Mouse (Mus musculus) heart, embryonic 13.5 days (tissue): ENCODE results near the gene Fignl1. TPM values are rescaled to one million over a fixed set of nuclear protein-coding genes. Genes with fewer than 3 reads are reported as not detected.

Source experiments
- ATAC-seq: fragments of 200-750 bp; cut with Nextera tagmentation; 2 replicates; pipeline ENCODE4 v1.8.0; 2017; ENCODE audit warnings: moderate TSS enrichment; ENCODE audit not compliant: insufficient number of reproducible peaks, low FRiP score, low TSS enrichment; ENCODE audit errors: extremely low read depth
- H3K27ac ChIP-seq: fragments of 300-500 bp; sonication (generic); replicated peaks from 2 replicates; pipeline ENCODE4 v1.5.1; 2015; ENCODE audit warnings: moderate library complexity, mild to moderate bottlenecking, inconsistent platforms
- H3K27me3 ChIP-seq: fragments of 300-500 bp; sonication (generic); replicated peaks from 2 replicates; pipeline ENCODE4 v1.6.1; 2015; ENCODE audit warnings: mild to moderate bottlenecking, inconsistent platforms
- H3K36me3 ChIP-seq: fragments of 300-500 bp; sonication (generic); 2 replicates; pipeline ENCODE4 v1.6.1; 2015; ENCODE audit warnings: mild to moderate bottlenecking, inconsistent platforms
- H3K4me1 ChIP-seq: fragments of 300-500 bp; sonication (generic); 2 replicates; pipeline ENCODE4 v1.6.1; 2015; ENCODE audit warnings: inconsistent platforms
- H3K4me2 ChIP-seq: fragments of 300-500 bp; sonication (generic); 2 replicates; pipeline ENCODE4 v1.6.1; 2015; ENCODE audit warnings: inconsistent platforms, mild to moderate bottlenecking, moderate library complexity
- H3K4me3 ChIP-seq: fragments of 300-500 bp; sonication (generic); 2 replicates; pipeline ENCODE4 v1.5.1; 2015; ENCODE audit warnings: moderate library complexity, mild to moderate bottlenecking, inconsistent platforms
- H3K9ac ChIP-seq: fragments of 300-500 bp; sonication (generic); 2 replicates; pipeline ENCODE4 v1.6.1; 2015; ENCODE audit warnings: inconsistent platforms, mild to moderate bottlenecking, moderate library complexity
- H3K9me3 ChIP-seq: fragments of 300-500 bp; sonication (generic); 2 replicates; pipeline ENCODE4 v1.6.1; 2016; ENCODE audit warnings: inconsistent platforms
- WGBS: fragments of 180-500 bp; shearing (Covaris S2); methylation state at CpG from one replicate; pipeline ENCODE4 v1.1.7; 2015; ENCODE audit warnings: mixed read lengths; 5-methylcytosine and 5-hydroxymethylcytosine counted together
- polyA plus RNA-seq: library from polyadenylated mRNA; unstranded; fragments of >200 nt; fragmentation: Nextera tagmentation; extraction: Ambion mirVana; gene quantifications from 2 replicates; pipeline ENCODE4 v1.2.1, GENCODE M21; 2015

Fignl1 gene
- polyA plus RNA-seq, 1 experiment from 2014 or later = 52.9 TPM

GRCm38 (mm10) chr11:11831940-11832754 lies 23.4 kb upstream of the Fignl1 start:
- Histone ChIP-seq H3K36me3 (no peaks in the 10 kb centered on the region), H3K27ac (peak overlapping the region; percentile 97), H3K4me3 (no peak overlapping the region), H3K4me2 (peak overlapping the region; percentile 26; the same call in 1 of the 2 replicates), H3K27me3 (no peaks in the 10 kb centered on the region), H3K4me1 (peaks cover 91% of the 10 kb centered on the region), H3K9ac (peak overlapping the region; percentile 62), H3K9me3 (no peaks in the 10 kb centered on the region)
- no peak for ATAC-seq
- 3% methylated on average over 6 of the region's 6 CpGs for WGBS

- H3K4me3 ChIP-seq = no peak overlapping the region
- H3K9ac ChIP-seq = peak overlapping the region; percentile 62
- WGBS = 22% methylated on average over 6 of the region's 6 CpGs
- no peak for ATAC-seq
- no peaks in the 10 kb centered on the region for H3K9me3 ChIP-seq
- H3K27me3 ChIP-seq = no peaks in the 10 kb centered on the region
- H3K27ac ChIP-seq = peak overlapping the region; percentile 97
- no peaks in the 10 kb centered on the region for H3K36me3 ChIP-seq
- H3K4me2 ChIP-seq = peak overlapping the region; percentile 26; the same call in 1 of the 2 replicates
- peaks cover 89% of the 10 kb centered on the region for H3K4me1 ChIP-seq
Observed at GRCm38 (mm10) chr11:11831526-11831925, 22.8 kb upstream of the Fignl1 start.

- peak overlapping the region; percentile 18; the same call in 1 of the 2 replicates for H3K4me2 ChIP-seq
Observed at GRCm38 (mm10) chr11:11830884-11831495, 22.2 kb upstream of the Fignl1 start.

GRCm38 (mm10) chr11:11829161-11830000 lies 20.6 kb upstream of the Fignl1 start:
- no peak for ATAC-seq
- Histone ChIP-seq H3K4me1 (peaks cover 93% of the 10 kb centered on the region), H3K27ac (peak overlapping the region; percentile 95), H3K9me3 (no peaks in the 10 kb centered on the region), H3K27me3 (no peaks in the 10 kb centered on the region), H3K36me3 (no peaks in the 10 kb centered on the region), H3K4me3 (no peak overlapping the region), H3K9ac (peak overlapping the region; percentile 73), H3K4me2 (peak overlapping the region; percentile 32)
- 17% methylated on average over 11 of the region's 11 CpGs for whole genome bisulfite sequencing

More at GRCm38 (mm10) chr11:11830884-11831495, 22.2 kb upstream of the Fignl1 start:
- ATAC-seq = no peak
- 29% methylated on average over 12 of the region's 12 CpGs for WGBS
- Histone ChIP-seq H3K9ac (peak overlapping the region; percentile 76), H3K4me1 (peaks cover 89% of the 10 kb centered on the region), H3K27ac (peak overlapping the region; percentile 95), H3K9me3 (no peaks in the 10 kb centered on the region), H3K27me3 (no peaks in the 10 kb centered on the region), H3K36me3 (no peaks in the 10 kb centered on the region), H3K4me3 (no peak overlapping the region)

- H3K4me1 ChIP-seq = peaks cover 93% of the 10 kb centered on the region
- H3K36me3 ChIP-seq = no peaks in the 10 kb centered on the region
- ATAC-seq = no peak
- H3K4me3 ChIP-seq = no peak overlapping the region
- peak overlapping the region; percentile 32 for H3K4me2 ChIP-seq
- H3K27ac ChIP-seq = peak overlapping the region; percentile 95
- WGBS = 13% methylated on average over 6 of the region's 6 CpGs
- no peaks in the 10 kb centered on the region for H3K9me3 ChIP-seq
- no peaks in the 10 kb centered on the region for H3K27me3 ChIP-seq
- H3K9ac ChIP-seq = peak overlapping the region; percentile 73
Observed at GRCm38 (mm10) chr11:11828761-11829160, 20.0 kb upstream of the Fignl1 start.

- H3K4me1 ChIP-seq = peaks cover 93% of the 10 kb centered on the region
- no peaks in the 10 kb centered on the region for H3K9me3 ChIP-seq
- no peaks in the 10 kb centered on the region for H3K27me3 ChIP-seq
- H3K9ac ChIP-seq = peak overlapping the region; percentile 73
- no peak overlapping the region for H3K4me3 ChIP-seq
- no peaks in the 10 kb centered on the region for H3K36me3 ChIP-seq
- peak overlapping the region; percentile 95 for H3K27ac ChIP-seq
- no peak overlapping the region for H3K4me2 ChIP-seq
- 44% methylated on average over 5 of the region's 5 CpGs for WGBS
- ATAC-seq = no peak
Observed at GRCm38 (mm10) chr11:11828251-11828650, 19.5 kb upstream of the Fignl1 start.

GRCm38 (mm10) chr11:11826475-11826874 lies 17.7 kb upstream of the Fignl1 start:
- Histone ChIP-seq H3K4me1 (peaks cover 93% of the 10 kb centered on the region), H3K4me2 (no peak overlapping the region), H3K9ac (no peak overlapping the region), H3K9me3 (no peaks in the 10 kb centered on the region), H3K36me3 (no peaks in the 10 kb centered on the region), H3K27me3 (no peaks in the 10 kb centered on the region), H3K4me3 (no peak overlapping the region), H3K27ac (peak overlapping the region; percentile 99)
- ATAC-seq = no peak

- Histone ChIP-seq H3K4me1 (peaks cover 93% of the 10 kb centered on the region), H3K4me3 (no peak overlapping the region), H3K36me3 (no peaks in the 10 kb centered on the region), H3K4me2 (no peak overlapping the region), H3K9me3 (no peaks in the 10 kb centered on the region), H3K9ac (peak overlapping the region; percentile 80), H3K27ac (peak overlapping the region; percentile 99), H3K27me3 (no peaks in the 10 kb centered on the region)
- WGBS = 50% methylated on average over 6 of the region's 6 CpGs
- no peak for ATAC-seq
Observed at GRCm38 (mm10) chr11:11825670-11826069, 16.9 kb upstream of the Fignl1 start.

GRCm38 (mm10) chr11:11824970-11825635 lies 16.3 kb upstream of the Fignl1 start:
- H3K4me2 ChIP-seq = no peak overlapping the region
- H3K27me3 ChIP-seq = no peaks in the 10 kb centered on the region
- no peak overlapping the region for H3K4me3 ChIP-seq
- H3K36me3 ChIP-seq = no peaks in the 10 kb centered on the region
- 51% methylated on average over 3 of the region's 3 CpGs for WGBS
- H3K27ac ChIP-seq = peak overlapping the region; percentile 99
- H3K9ac ChIP-seq = peak overlapping the region; percentile 80
- ATAC-seq = no peak
- peaks cover 92% of the 10 kb centered on the region for H3K4me1 ChIP-seq
- no peaks in the 10 kb centered on the region for H3K9me3 ChIP-seq

GRCm38 (mm10) chr11:11823980-11824911 lies 15.5 kb upstream of the Fignl1 start:
- Histone ChIP-seq H3K4me3 (no peak overlapping the region), H3K9me3 (no peaks in the 10 kb centered on the region), H3K27me3 (no peaks in the 10 kb centered on the region), H3K4me1 (peaks cover 88% of the 10 kb centered on the region), H3K27ac (peak overlapping the region; percentile 99), H3K9ac (peak overlapping the region; percentile 80), H3K36me3 (no peaks in the 10 kb centered on the region), H3K4me2 (peak overlapping the region; percentile 9; the same call in 1 of the 2 replicates)
- WGBS = 18% methylated on average over 12 of the region's 12 CpGs
- ATAC-seq = peak; percentile 31; the same call in 1 of the 2 replicates
